Comparison of ENCODE assay signal across 21 mouse cellular contexts in the genomic region with DNA sequence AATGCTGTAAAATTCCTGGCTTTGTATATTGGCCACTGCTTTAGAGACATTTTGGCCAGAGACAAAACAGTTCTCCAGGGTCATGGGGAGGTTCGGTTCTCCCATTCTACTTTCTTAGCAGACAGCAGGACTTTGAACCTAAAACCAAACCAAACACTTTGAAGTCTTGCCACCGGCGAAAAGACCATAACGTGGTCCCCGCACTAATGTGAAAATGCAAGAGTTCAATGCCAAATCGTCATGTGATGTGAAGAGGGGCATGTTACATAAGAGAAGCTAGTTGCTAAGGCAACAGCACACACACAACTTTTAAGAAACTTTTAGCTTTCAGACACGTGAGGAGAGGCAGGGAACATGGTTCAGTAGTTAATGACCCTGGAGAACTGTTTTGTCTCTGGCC. TPM values are rescaled to one million over a fixed set of nuclear protein-coding genes. Genes with fewer than 3 reads are reported as not detected.
DNase-seq lines count a peak whose midpoint lies in the region; ATAC-seq and TF ChIP-seq lines count a peak whose summit lies in the region.
"Had no signal": no experiment of that assay in that cellular context is flagged by ENCODE, and none has a peak within 500 bp of the region (broad histone marks: within the 10 kb centered on the region; RNA-seq: fewer than 3 reads in every experiment).

No protein-coding gene starts in this region.

- no peak overlapping the region for H3K4me3 ChIP-seq in lung, embryonic 14.5 days (ENCODE audit: low read depth, low read length)
- H3K4me3 ChIP-seq in lung, adult 2 months (replicated peaks; ENCODE audit: extremely low read depth, low read depth, low read length), result no peak overlapping the region
- H3K4me3 ChIP-seq in forebrain, embryonic 12.5 days (replicated peaks), result no peak overlapping the region
- H3K4me3 ChIP-seq: embryonic facial prominence, embryonic 15.5 days; forebrain, embryonic 13.5 days; heart, adult 2 months; left cerebral cortex, adult 2 months had no signal

- H3K9me3 ChIP-seq in lung, embryonic 14.5 days (ENCODE audit: low read depth, low read length), result no peaks in the 10 kb centered on the region
- no peaks in the 10 kb centered on the region for H3K9me3 ChIP-seq in forebrain, embryonic 12.5 days
- H3K9me3 ChIP-seq: embryonic facial prominence, embryonic 15.5 days; forebrain, embryonic 13.5 days had no signal

- peak; percentile 76 for DNase-seq in lung, embryonic 14.5 days
- no peak for DNase-seq in lung, adult 2 months
- DNase-seq in kidney, adult 8-10 months, result peak; percentile 81 to 92
- DNase-seq in kidney, postnatal 25 days, result peak; percentile 62 to 78
- DNase-seq in lung, postnatal 25 days (ENCODE audit: low spot score), result peak; percentile 59
- no peak for DNase-seq in right cerebral cortex, postnatal 4 days
- DNase-seq: cerebellum, adult 18-20 months; heart, adult 2 months; midbrain, embryonic 14.5 days; thymus, postnatal 36 days had no signal

- H3K9ac ChIP-seq in lung, embryonic 14.5 days, result no peak overlapping the region
- H3K9ac ChIP-seq in forebrain, embryonic 12.5 days, result no peak overlapping the region
- H3K9ac ChIP-seq: embryonic facial prominence, embryonic 15.5 days; forebrain, embryonic 13.5 days; hindbrain, embryonic 14.5 days had no signal

- H3K27me3 ChIP-seq in lung, embryonic 14.5 days (ENCODE audit: insufficient read depth, low read length), result no peaks in the 10 kb centered on the region
- no peaks in the 10 kb centered on the region for H3K27me3 ChIP-seq in forebrain, embryonic 12.5 days
- H3K27me3 ChIP-seq: embryonic facial prominence, embryonic 15.5 days; forebrain, embryonic 13.5 days had no signal

- no peak for TF ChIP-seq POLR2A in lung, adult 2 months (IDR thresholded peaks at IDR 0.05; ENCODE audit: borderline replicate concordance, extremely low read depth, low read depth, low read length)

- 41% methylated on average over 7 of the region's 7 CpGs for WGBS in lung, embryonic 14.5 days
- WGBS in lung, adult 2 months, result 50% methylated on average over 7 of the region's 7 CpGs
- WGBS in forebrain, embryonic 12.5 days, result 81% methylated on average over 7 of the region's 7 CpGs

- peaks cover 42% of the 10 kb centered on the region for H3K4me1 ChIP-seq in lung, embryonic 14.5 days (ENCODE audit: insufficient read depth)
- H3K4me1 ChIP-seq in lung, adult 2 months (ENCODE audit: control insufficient read depth, insufficient read depth, low read length), result peaks cover 5% of the 10 kb centered on the region
- peaks cover 19% of the 10 kb centered on the region for H3K4me1 ChIP-seq in forebrain, embryonic 12.5 days

- TF ChIP-seq CTCF in lung, embryonic 14.5 days (IDR thresholded peaks at IDR 0.05; ENCODE audit: low read depth), result no peak
- no peak for TF ChIP-seq CTCF in lung, adult 2 months (IDR thresholded peaks at IDR 0.05; ENCODE audit: insufficient read depth, low read length)

- ATAC-seq in lung, embryonic 14.5 days (ENCODE audit: insufficient read depth), result peak; percentile 27
- ATAC-seq in erythroid progenitor cell, adult 5-6 weeks (replicated peaks; ENCODE audit: low FRiP score, poor library complexity, severe bottlenecking), result no peak
- ATAC-seq in forebrain, embryonic 12.5 days (ENCODE audit: low FRiP score), result no peak
- ATAC-seq: CD4-positive, CD25-positive, alpha-beta regulatory T cell, adult 4 months; forebrain, embryonic 13.5 days had no signal

- no peaks in the 10 kb centered on the region for H3K36me3 ChIP-seq in lung, embryonic 14.5 days (ENCODE audit: insufficient read depth)
- no peaks in the 10 kb centered on the region for H3K36me3 ChIP-seq in forebrain, embryonic 12.5 days (replicated peaks)
- H3K36me3 ChIP-seq: embryonic facial prominence, embryonic 15.5 days had no signal

- no peak overlapping the region for H3K4me2 ChIP-seq in lung, embryonic 14.5 days
- no peak overlapping the region for H3K4me2 ChIP-seq in forebrain, embryonic 12.5 days
- H3K4me2 ChIP-seq: embryonic facial prominence, embryonic 15.5 days; forebrain, embryonic 13.5 days; hindbrain, embryonic 14.5 days; liver, embryonic 11.5 days had no signal

- H3K27ac ChIP-seq in lung, embryonic 14.5 days (ENCODE audit: low read depth), result peak overlapping the region; percentile 84
- no peak overlapping the region for H3K27ac ChIP-seq in forebrain, embryonic 12.5 days
- H3K27ac ChIP-seq: embryonic facial prominence, embryonic 15.5 days; forebrain, embryonic 13.5 days; heart, adult 2 months; hindbrain, embryonic 14.5 days; left cerebral cortex, adult 2 months; stomach, postnatal 0 days had no signal

RNA-seq across cellular contexts. Expression of gene Tlr12, which starts 17.0 kb away (rescaled TPM):
- 0.26 and 0.30 TPM in 2 replicates for polyA plus RNA-seq in lung, embryonic 14.5 days (2014; fragmentation: Nextera tagmentation; extraction: Ambion mirVana)
- polyA plus RNA-seq in lung, adult 2 months (2012; rRNA removed), result 1.4 and 1.8 TPM in 2 replicates
- not detected in 2 replicates for total RNA-seq in erythroid progenitor cell, adult 5-6 weeks (2015; ENCODE audit: low replicate concordance)
- total RNA-seq in erythroid progenitor cell, adult 5-6 weeks (2017; ENCODE audit: low replicate concordance), result 1.7 TPM in 1 of 2 replicates, not detected in the other
- 0.79 and 1.6 TPM in 2 replicates for polyA plus RNA-seq in forebrain, embryonic 12.5 days (2016; fragmentation: Nextera tagmentation; extraction: Ambion mirVana)
- total RNA-seq: gastrocnemius, adult 18-20 months; MEL had no signal

RNA-seq across cellular contexts. Expression of gene Phc2, which starts 19.1 kb away (rescaled TPM):
- 99.0 and 107 TPM in 2 replicates for polyA plus RNA-seq in lung, embryonic 14.5 days (2014; fragmentation: Nextera tagmentation; extraction: Ambion mirVana)
- 125 and 126 TPM in 2 replicates for polyA plus RNA-seq in lung, adult 2 months (2012; rRNA removed)
- total RNA-seq in erythroid progenitor cell, adult 5-6 weeks (2015; ENCODE audit: low replicate concordance), result 16.3 and 26.7 TPM in 2 replicates
- total RNA-seq in erythroid progenitor cell, adult 5-6 weeks (2017; ENCODE audit: low replicate concordance), result 2.6 and 7.8 TPM in 2 replicates
- polyA plus RNA-seq in forebrain, embryonic 12.5 days (2016; fragmentation: Nextera tagmentation; extraction: Ambion mirVana), result 56.1 and 148 TPM in 2 replicates

RNA-seq across cellular contexts. Expression of gene Zscan20, which starts 25.6 kb away (rescaled TPM):
- polyA plus RNA-seq in lung, embryonic 14.5 days (2014; fragmentation: Nextera tagmentation; extraction: Ambion mirVana), result 3.5 and 4.0 TPM in 2 replicates
- polyA plus RNA-seq in lung, adult 2 months (2012; rRNA removed), result 2.4 and 2.5 TPM in 2 replicates
- total RNA-seq in erythroid progenitor cell, adult 5-6 weeks (2015; ENCODE audit: low replicate concordance), result 1.1 and 1.3 TPM in 2 replicates
- 0.77 TPM in 1 of 2 replicates, not detected in the other for total RNA-seq in erythroid progenitor cell, adult 5-6 weeks (2017; ENCODE audit: low replicate concordance)
- 7.4 and 8.3 TPM in 2 replicates for polyA plus RNA-seq in forebrain, embryonic 12.5 days (2016; fragmentation: Nextera tagmentation; extraction: Ambion mirVana)

Comparison
In these comparisons a context has a peak if more than half of its experiments do, and no peak if none do; other contexts are left out.
1. DNase-seq: peak in lung, embryonic 14.5 days (single experiment), kidney, adult 8-10 months (2 of 2), kidney, postnatal 25 days (2 of 2) and lung, postnatal 25 days (single experiment); none in lung, adult 2 months (single experiment) and right cerebral cortex, postnatal 4 days (single experiment).